Mouse (Mus musculus) intestine, embryonic 14.5 days (tissue): ENCODE data around the gene Comt. TPM values are rescaled to one million over a fixed set of nuclear protein-coding genes. Genes with fewer than 3 reads are reported as not detected.

Experiments
- ATAC-seq: fragments of 200-750 bp; cut with Nextera tagmentation; replicated peaks from 2 replicates; pipeline ENCODE4 v1.8.0; 2017; ENCODE audit warnings: low read depth, moderate number of reproducible peaks, moderate TSS enrichment, moderate library complexity; ENCODE audit not compliant: low FRiP score, low TSS enrichment
- DNase-seq: peaks from one replicate; pipeline ENCODE4 v3.0.0-alpha.2; 2018; ENCODE audit warnings: low spot score
- H3K27ac ChIP-seq: fragments of 300-500 bp; sonication (generic); 2 replicates; pipeline ENCODE4 v1.5.1; 2014; ENCODE audit warnings: low read depth, mild to moderate bottlenecking, control low read depth
- H3K27me3 ChIP-seq: fragments of 300-500 bp; sonication (generic); replicated peaks from 2 replicates; pipeline ENCODE4 v1.6.1; 2014; ENCODE audit warnings: low read length, control low read depth; ENCODE audit not compliant: control insufficient read depth, insufficient read depth
- H3K36me3 ChIP-seq: fragments of 300-500 bp; sonication (generic); 2 replicates; pipeline ENCODE4 v1.6.1; 2014; ENCODE audit warnings: low read length, control low read depth; ENCODE audit not compliant: control insufficient read depth, insufficient read depth
- H3K4me1 ChIP-seq: fragments of 300-500 bp; sonication (generic); replicated peaks from 2 replicates; pipeline ENCODE4 v1.6.1; 2014; ENCODE audit warnings: low read length, control low read depth, mixed read lengths; ENCODE audit not compliant: control insufficient read depth, insufficient read depth
- H3K4me2 ChIP-seq: fragments of 300-500 bp; sonication (generic); 2 replicates; pipeline ENCODE4 v1.6.1; 2014; ENCODE audit warnings: low read length
- H3K4me3 ChIP-seq: fragments of 300-500 bp; sonication (generic); 2 replicates; pipeline ENCODE4 v1.5.1; 2014; ENCODE audit warnings: low read depth, low read length, control low read depth, mixed read lengths
- H3K9ac ChIP-seq: fragments of 300-500 bp; sonication (generic); 2 replicates; pipeline ENCODE4 v1.6.1; 2014; ENCODE audit warnings: mild to moderate bottlenecking, low read length
- H3K9me3 ChIP-seq: fragments of 300-500 bp; sonication (generic); 2 replicates; pipeline ENCODE4 v1.6.1; 2016; ENCODE audit warnings: low read length, control low read depth; ENCODE audit not compliant: control insufficient read depth
- WGBS: fragments of 180-500 bp; shearing (Covaris S2); extraction: QIAGEN DNeasy Blood & Tissue Kit; methylation state at CpG from one replicate; pipeline ENCODE4 v1.1.7; 2014; 5-methylcytosine and 5-hydroxymethylcytosine counted together
- polyA plus RNA-seq: library from polyadenylated mRNA; unstranded; fragments of >200 nt; fragmentation: Nextera tagmentation; extraction: Ambion mirVana; gene quantifications from 2 replicates; pipeline ENCODE4 v1.2.1, GENCODE M21; 2014

The Comt gene
- polyA plus RNA-seq, 1 experiment from 2014 or later: 95.6 TPM

DNA sequence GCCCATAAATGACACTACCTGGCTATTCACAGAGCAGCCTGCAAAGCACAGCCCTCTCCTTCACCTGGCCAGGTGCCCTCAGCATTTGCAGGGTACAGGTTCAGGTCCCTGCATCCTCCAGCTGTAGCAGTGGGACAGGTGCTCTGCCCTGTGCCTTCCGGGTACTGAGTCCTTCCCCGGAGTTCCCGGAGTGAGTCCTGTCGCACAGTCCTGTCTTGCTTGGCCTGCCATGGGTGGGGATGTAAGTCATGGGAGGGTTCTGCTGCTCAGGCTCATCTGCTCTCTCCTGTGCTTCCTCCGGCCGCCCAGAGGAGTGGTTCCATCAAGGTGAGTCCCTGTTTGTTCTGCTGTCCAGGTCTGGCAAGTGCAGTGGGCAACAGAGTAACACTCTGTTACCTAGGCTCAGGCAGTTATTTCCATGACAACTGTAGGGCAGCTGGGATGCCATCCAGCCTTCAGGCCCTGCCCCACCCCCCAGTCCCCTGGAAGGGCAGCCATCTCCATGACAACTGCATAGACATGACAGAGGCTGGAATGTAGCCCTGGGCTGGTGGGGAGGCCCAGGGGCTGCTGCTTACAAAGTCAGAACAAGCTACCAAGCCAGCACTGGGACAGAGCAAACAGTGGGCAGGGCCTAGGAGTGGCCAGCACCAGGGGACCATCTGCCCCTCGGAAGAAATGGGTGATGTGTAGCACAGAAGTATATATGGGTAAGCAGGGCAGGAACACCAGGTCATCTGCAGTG is 26.0 kb downstream of the Comt start:
- WGBS: 47% methylated on average over 7 of the region's 7 CpGs
- H3K9ac ChIP-seq: no peak overlapping the region
- H3K4me2 ChIP-seq: no peak overlapping the region

DNA sequence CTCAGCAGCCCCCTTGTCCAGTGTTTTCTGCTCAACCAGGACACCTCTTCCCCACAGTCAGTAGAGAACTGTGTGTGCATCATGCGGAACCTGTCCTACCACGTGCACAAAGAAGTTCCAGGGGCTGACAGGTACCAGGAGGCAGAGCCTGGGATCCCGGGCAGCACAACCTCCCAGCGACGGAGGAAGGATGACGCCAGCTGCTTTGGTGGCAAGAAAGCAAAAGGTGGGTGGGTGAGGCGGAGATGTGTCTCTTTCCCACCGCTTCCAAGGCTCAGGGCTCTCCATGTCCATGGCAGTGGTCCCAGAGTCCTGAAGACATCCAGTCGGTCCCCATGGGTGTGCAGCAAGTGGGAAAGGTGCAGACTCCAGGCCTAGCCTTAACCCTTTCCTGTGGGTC is 26.6 kb downstream of the Comt start:
- peaks cover 68% of the 10 kb centered on the region for H3K36me3 ChIP-seq

More for the DNA sequence above, 26.0 kb downstream of the Comt start:
- H3K9me3 ChIP-seq: no peaks in the 10 kb centered on the region
- DNase-seq: no peak
- ATAC-seq: peak; percentile 34
- H3K27ac ChIP-seq: no peak overlapping the region
- H3K36me3 ChIP-seq: peaks cover 68% of the 10 kb centered on the region
- H3K4me3 ChIP-seq: no peak overlapping the region
- peaks cover 13% of the 10 kb centered on the region for H3K4me1 ChIP-seq
- no peaks in the 10 kb centered on the region for H3K27me3 ChIP-seq

DNA sequence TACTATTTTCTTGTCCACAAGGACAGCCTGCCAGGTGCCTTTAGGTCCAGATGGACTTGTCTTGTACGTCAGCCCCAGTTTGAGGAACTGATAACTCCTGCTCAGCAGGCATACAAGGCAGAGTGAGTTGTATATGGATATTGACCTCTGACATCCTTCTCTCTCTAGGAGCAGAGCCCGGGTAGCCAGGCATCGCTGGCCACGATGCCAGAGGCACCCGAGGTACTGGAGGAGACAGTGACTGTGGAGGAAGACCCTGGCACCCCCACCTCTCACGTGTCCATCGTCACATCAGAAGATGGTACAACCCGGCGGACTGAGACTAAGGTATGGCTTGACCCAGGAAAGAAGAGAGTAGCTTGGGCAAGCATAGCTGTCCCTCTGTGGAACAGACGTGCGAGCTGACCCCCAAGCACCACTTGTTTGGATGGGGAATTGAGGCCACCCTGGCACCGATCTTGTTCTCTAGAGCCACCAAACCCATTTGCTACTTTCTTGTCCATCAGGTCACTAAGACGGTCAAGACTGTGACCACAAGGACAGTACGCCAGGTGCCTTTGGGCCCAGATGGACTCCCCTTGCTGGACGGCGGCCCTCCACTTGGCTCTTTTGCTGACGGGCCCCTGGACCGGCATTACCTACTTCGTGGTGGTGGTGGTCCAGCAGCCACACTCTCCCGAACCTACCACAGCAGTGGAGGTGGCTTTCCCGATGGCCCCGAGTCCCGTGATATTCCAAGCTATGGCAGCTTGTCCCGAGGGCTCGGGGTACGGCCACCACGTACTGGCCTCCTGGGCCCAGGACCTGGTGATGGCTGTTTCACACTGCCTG is 29.6 kb downstream of the Comt start:
- Histone ChIP-seq H3K9me3 (no peaks in the 10 kb centered on the region), H3K4me3 (no peak overlapping the region), H3K4me2 (no peak overlapping the region), H3K27me3 (no peaks in the 10 kb centered on the region), H3K27ac (no peak overlapping the region), H3K9ac (no peak overlapping the region), H3K36me3 (peaks cover 45% of the 10 kb centered on the region), H3K4me1 (peaks cover 29% of the 10 kb centered on the region)
- 95% methylated on average over 27 of the region's 27 CpGs for WGBS
- DNase-seq: no peak
- ATAC-seq: no peak

More for the DNA sequence above, 26.6 kb downstream of the Comt start:
- Histone ChIP-seq H3K4me2 (no peak overlapping the region), H3K9ac (no peak overlapping the region), H3K9me3 (no peaks in the 10 kb centered on the region), H3K27ac (no peak overlapping the region), H3K4me3 (no peak overlapping the region), H3K4me1 (peaks cover 19% of the 10 kb centered on the region), H3K27me3 (no peaks in the 10 kb centered on the region)
- ATAC-seq (no peak), DNase-seq (no peak)
- WGBS: 72% methylated on average over 9 of the region's 9 CpGs

DNA sequence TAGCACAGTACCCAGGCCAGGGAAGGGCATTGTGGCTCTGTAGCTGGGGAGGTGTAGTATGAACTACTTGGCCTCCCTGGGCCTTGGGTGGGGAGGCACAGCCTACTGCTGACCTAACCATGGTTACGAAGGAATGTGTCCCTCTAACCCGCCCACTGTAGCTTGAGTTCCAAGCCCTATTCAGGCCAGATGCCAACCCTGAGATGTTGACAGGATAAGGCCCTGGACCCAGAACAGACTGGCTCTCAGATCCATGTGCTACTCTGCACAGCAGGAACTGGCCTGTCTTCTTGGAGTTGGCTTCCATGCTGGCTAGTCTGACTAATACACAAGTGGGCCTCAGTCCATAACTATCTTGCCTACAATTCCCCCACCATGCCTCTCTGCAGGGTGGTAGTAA is 30.5 kb downstream of the Comt start:
- H3K4me2 ChIP-seq: no peak overlapping the region
- no peak for DNase-seq
- H3K4me1 ChIP-seq: peaks cover 29% of the 10 kb centered on the region
- no peak for ATAC-seq
- H3K4me3 ChIP-seq: no peak overlapping the region
- peaks cover 36% of the 10 kb centered on the region for H3K36me3 ChIP-seq
- H3K9ac ChIP-seq: no peak overlapping the region
- WGBS: 90% methylated on average over 2 of the region's 2 CpGs
- no peaks in the 10 kb centered on the region for H3K9me3 ChIP-seq
- H3K27ac ChIP-seq: no peak overlapping the region
- H3K27me3 ChIP-seq: no peaks in the 10 kb centered on the region

DNA sequence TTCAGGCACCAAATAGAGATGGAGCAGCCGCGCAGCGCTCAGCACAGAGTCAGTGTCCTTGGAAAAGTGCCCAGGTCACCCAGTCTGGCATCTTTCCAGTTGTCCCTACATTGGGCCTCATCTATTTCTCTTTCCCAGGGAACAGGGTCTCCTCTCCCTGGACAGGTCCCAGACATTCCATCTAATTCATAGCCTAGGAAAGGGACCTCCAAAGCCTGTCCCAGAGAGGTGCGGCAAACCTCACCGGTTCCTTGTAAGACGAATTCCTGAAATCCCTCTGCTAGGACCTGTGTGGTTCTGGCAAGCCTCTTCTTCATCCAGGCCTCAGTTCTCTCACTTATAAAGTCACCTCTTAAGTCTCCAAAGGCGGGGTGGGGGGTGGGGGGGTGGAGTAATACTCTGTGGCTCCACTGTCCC is 31.0 kb downstream of the Comt start:
- H3K4me1 ChIP-seq: peaks cover 24% of the 10 kb centered on the region
- H3K27me3 ChIP-seq: no peaks in the 10 kb centered on the region
- no peak overlapping the region for H3K4me3 ChIP-seq
- DNase-seq: no peak
- H3K36me3 ChIP-seq: peaks cover 34% of the 10 kb centered on the region
- peak overlapping the region; percentile 28 for H3K4me2 ChIP-seq
- no peak overlapping the region for H3K27ac ChIP-seq
- H3K9ac ChIP-seq: no peak overlapping the region
- 46% methylated on average over 6 of the region's 7 CpGs for WGBS
- no peaks in the 10 kb centered on the region for H3K9me3 ChIP-seq
- no peak for ATAC-seq

DNA sequence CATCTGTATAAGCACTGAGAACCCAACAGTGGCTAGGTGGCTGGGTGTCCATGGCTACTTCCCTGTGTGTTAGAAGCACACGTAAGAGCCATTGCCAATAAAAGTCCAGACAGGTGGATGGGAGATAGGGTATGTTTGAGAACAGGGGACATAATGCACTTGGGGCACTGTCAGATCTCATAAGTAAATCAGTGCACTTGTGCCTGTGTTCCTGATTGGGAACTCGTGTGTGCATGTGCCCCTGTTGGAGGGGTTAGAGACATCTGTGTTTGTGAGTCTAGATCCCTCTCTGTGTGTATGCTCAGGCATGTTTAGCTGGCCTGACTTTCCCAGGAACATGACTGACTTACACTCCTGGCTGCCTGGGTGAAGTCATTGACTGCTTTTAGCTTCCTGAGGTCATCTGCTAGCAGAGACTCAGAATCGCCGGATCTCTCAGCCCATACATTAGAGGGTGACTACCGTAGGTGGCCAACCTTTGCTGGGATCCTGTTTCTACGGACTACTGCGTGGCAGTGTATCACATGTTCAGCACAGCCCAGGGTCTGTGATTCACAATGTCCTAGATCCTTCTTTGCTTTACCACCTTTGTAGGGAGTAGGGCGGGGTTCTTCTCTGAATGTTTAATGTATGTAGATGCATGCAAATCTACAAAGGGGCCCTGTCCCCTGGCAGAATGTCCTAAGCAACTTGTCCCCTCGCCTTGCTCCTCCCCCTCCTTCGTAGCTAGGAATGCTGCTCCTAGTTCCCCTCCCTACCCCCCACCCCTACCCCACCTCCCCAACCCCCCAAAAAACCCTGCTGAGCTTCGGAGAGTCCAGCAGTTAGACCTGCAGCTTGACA is 31.7 kb downstream of the Comt start:
- Histone ChIP-seq H3K27ac (peak overlapping the region; percentile 38; the same call in 1 of the 2 replicates), H3K4me3 (no peak overlapping the region), H3K4me1 (peaks cover 22% of the 10 kb centered on the region), H3K9me3 (no peaks in the 10 kb centered on the region), H3K4me2 (peak overlapping the region; percentile 28), H3K27me3 (no peaks in the 10 kb centered on the region), H3K36me3 (peaks cover 32% of the 10 kb centered on the region), H3K9ac (no peak overlapping the region)
- ATAC-seq (no peak), DNase-seq (no peak)
- 28% methylated on average over 11 of the region's 11 CpGs for WGBS

DNA sequence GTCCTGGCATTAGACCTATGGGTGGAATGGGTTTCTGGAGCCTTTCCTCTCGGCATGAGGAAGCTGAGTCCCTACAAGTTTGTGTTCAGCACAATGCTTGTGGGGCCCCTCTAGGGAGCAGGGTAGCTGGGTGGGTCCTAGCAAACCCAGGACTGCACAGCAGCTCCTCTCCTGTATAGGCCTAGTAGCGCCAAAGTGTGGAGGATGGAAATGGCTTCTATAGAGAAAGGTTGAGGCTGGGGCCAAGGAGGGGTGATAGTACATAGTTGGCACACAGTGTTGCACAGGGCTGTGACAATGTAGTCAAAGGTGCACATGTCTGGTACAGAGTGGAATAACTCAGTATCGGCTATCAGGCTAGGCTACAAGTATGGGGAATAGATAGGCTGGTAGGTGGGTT is 32.6 kb downstream of the Comt start:
- DNase-seq (no peak), ATAC-seq (no peak)
- Histone ChIP-seq H3K9me3 (no peaks in the 10 kb centered on the region), H3K9ac (no peak overlapping the region), H3K27ac (no peak overlapping the region), H3K4me3 (no peak overlapping the region), H3K4me2 (peak overlapping the region; percentile 99), H3K4me1 (peaks cover 24% of the 10 kb centered on the region), H3K27me3 (no peaks in the 10 kb centered on the region), H3K36me3 (peaks cover 22% of the 10 kb centered on the region)
- WGBS: 70% methylated on average over 3 of the region's 3 CpGs

DNA sequence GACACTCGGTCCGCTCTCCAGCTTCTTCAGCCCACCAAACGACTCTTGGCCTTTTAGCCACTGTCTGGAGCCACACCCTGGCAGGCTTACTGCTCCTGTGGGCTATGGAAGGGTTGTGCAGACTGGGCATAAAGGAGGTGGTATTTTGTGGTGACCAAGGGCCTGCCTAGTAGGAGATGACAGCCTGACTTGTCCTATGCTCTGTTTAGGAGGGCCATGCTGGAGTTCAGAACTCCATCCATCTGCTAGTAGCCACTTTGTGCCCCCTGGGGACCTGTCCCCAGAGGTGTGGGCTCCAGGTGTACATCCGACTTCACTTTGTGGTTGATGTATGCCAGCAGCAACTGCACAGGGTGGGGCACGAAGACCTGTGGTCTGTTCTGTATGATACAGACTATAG is 33.1 kb downstream of the Comt start:
- no peak for ATAC-seq
- no peak for DNase-seq
- WGBS: 59% methylated on average over 5 of the region's 5 CpGs
- Histone ChIP-seq H3K4me2 (peak overlapping the region; percentile 99), H3K4me1 (peaks cover 28% of the 10 kb centered on the region), H3K27me3 (no peaks in the 10 kb centered on the region), H3K4me3 (peak overlapping the region; percentile 77), H3K27ac (peak overlapping the region; percentile 66; the same call in 1 of the 2 replicates), H3K9me3 (no peaks in the 10 kb centered on the region), H3K9ac (peak overlapping the region; percentile 74), H3K36me3 (peaks cover 18% of the 10 kb centered on the region)
